Mouse (Mus musculus): ENCODE results near the gene Slco3a1.

DNA sequence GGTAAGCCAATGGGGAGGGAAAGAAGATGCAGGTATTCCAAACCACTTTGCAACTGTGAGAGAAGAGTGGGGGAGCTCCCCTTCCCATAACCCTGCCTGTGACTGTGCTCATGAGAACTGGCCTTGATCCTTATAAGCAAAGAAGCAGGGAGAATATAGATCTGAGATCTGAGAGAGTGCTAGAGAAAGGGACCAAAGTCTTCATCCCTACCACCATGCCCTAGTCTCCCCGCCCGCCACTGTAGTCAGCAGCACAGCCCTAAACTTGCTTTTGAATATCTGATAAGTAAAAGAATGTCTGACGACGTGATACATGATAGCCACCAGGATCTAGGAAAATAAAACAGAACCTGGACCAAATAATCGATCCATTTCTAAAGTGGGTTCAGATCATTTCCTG lies 92.8 kb downstream of the Slco3a1 start:
- TF ChIP-seq MAFK (IDR thresholded peaks at IDR 0.05; ENCODE audit: insufficient read depth, low read depth, low read length) (no peak), HCFC1 (IDR thresholded peaks at IDR 0.05; ENCODE audit: borderline replicate concordance, insufficient read depth, low read length) (no peak), ZC3H11A (IDR thresholded peaks at IDR 0.05; ENCODE audit: borderline replicate concordance, low read depth, low read length) (no peak)
